Mouse (Mus musculus) neural tube, embryonic 14.5 days (tissue): ENCODE data around the gene Siah2. TPM values are rescaled to one million over a fixed set of nuclear protein-coding genes. Genes with fewer than 3 reads are reported as not detected.

Experiments used
- ATAC-seq: fragments of 200-750 bp; cut with Nextera tagmentation; 2 replicates; pipeline ENCODE4 v1.8.0; 2017; ENCODE audit warnings: low read depth, mild to moderate bottlenecking, moderate TSS enrichment, moderate library complexity
- H3K27ac ChIP-seq: fragments of 300-500 bp; sonication (generic); 2 replicates; pipeline ENCODE4 v1.5.1; 2014; ENCODE audit warnings: low read depth, mild to moderate bottlenecking, control low read depth, low read length, moderate library complexity, mixed read lengths
- H3K27me3 ChIP-seq: fragments of 300-500 bp; sonication (generic); 2 replicates; pipeline ENCODE4 v1.6.1; 2014; ENCODE audit warnings: low read length; ENCODE audit not compliant: control insufficient read depth, insufficient read depth
- H3K36me3 ChIP-seq: fragments of 300-500 bp; sonication (generic); 2 replicates; pipeline ENCODE4 v1.6.1; 2014; ENCODE audit warnings: low read length, mixed read lengths; ENCODE audit not compliant: control insufficient read depth, insufficient read depth
- H3K4me1 ChIP-seq: fragments of 300-500 bp; sonication (generic); 2 replicates; pipeline ENCODE4 v1.6.1; 2014; ENCODE audit warnings: low read length; ENCODE audit not compliant: control insufficient read depth, insufficient read depth
- H3K4me2 ChIP-seq: fragments of 300-500 bp; sonication (generic); 2 replicates; pipeline ENCODE4 v1.6.1; 2014; ENCODE audit warnings: mild to moderate bottlenecking, low read depth, low read length, control low read depth
- H3K4me3 ChIP-seq: fragments of 300-500 bp; sonication (generic); 2 replicates; pipeline ENCODE4 v1.5.1; 2014; ENCODE audit warnings: low read depth, low read length, control low read depth, mixed read lengths
- H3K9ac ChIP-seq: fragments of 300-500 bp; sonication (generic); replicated peaks from 2 replicates; pipeline ENCODE4 v1.6.1; 2014; ENCODE audit warnings: low read depth, mild to moderate bottlenecking, control low read depth, low read length, mixed read lengths
- H3K9me3 ChIP-seq: fragments of 300-500 bp; sonication (generic); 2 replicates; pipeline ENCODE4 v1.6.1; 2016; ENCODE audit warnings: low read length; ENCODE audit not compliant: control insufficient read depth
- whole genome bisulfite sequencing: fragments of 180-500 bp; shearing (Covaris S2); extraction: QIAGEN DNeasy Blood & Tissue Kit; methylation state at CpG from one replicate; pipeline ENCODE4 v1.1.7; 2014; 5-methylcytosine and 5-hydroxymethylcytosine counted together
- polyA plus RNA-seq: library from polyadenylated mRNA; unstranded; fragments of >200 nt; fragmentation: Nextera tagmentation; extraction: Ambion mirVana; gene quantifications from 2 replicates; pipeline ENCODE4 v1.2.1, GENCODE M21; 2014

Gene Siah2
- polyA plus RNA-seq, 1 experiment from 2014 or later: 14.3 TPM

DNA sequence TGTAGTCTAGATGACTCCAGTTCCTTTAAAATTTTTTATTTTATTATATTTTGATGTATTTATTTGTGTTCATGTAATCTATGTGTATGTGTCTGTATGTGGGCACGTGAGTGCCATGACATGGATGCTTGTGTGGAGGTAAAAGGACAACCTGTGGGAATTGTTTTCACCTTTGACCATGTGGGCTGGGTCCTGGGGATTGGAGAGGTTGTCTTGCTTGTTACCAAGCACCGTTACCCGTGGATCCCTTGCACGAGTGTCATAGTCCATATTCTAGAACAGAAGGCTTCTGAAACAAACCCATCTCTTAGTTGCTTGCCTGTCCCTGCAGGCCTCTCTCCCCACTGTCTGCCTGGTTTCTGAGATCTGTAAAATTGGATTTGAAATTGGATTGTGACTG is 31.6 kb downstream of the Siah2 start:
- H3K9ac ChIP-seq: no peak overlapping the region
- H3K4me1 ChIP-seq: no peaks in the 10 kb centered on the region
- no peaks in the 10 kb centered on the region for H3K36me3 ChIP-seq
- H3K4me2 ChIP-seq: no peak overlapping the region
- no peaks in the 10 kb centered on the region for H3K9me3 ChIP-seq
- H3K4me3 ChIP-seq: no peak overlapping the region
- 86% methylated on average over 4 of the region's 4 CpGs for WGBS
- no peaks in the 10 kb centered on the region for H3K27me3 ChIP-seq
- no peak for ATAC-seq
- no peak overlapping the region for H3K27ac ChIP-seq

DNA sequence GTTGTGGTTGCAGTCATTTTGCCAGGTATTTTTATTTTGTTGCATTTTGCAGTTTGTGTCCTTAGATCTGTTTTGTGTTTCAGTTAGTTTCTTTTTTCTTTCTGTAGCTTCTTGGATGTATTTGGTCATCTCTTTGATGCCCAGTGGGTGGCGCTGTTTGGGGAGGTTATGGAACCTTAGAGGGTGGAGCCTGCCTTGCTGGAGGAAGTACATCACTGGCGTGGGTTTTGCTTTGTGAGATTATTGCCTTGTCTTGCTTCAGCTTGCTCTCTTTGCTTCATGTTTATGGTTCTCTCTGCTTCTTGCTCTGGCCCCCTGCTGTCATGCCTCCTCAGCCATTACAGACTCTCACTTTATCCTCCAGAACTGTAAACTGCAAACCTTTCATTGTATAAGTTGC is 34.8 kb downstream of the Siah2 start:
- no peaks in the 10 kb centered on the region for H3K27me3 ChIP-seq
- H3K9ac ChIP-seq: no peak overlapping the region
- H3K4me1 ChIP-seq: no peaks in the 10 kb centered on the region
- WGBS: 39% methylated on average over 2 of the region's 2 CpGs
- no peak for ATAC-seq
- no peaks in the 10 kb centered on the region for H3K9me3 ChIP-seq
- no peak overlapping the region for H3K4me3 ChIP-seq
- no peak overlapping the region for H3K4me2 ChIP-seq
- no peak overlapping the region for H3K27ac ChIP-seq
- no peaks in the 10 kb centered on the region for H3K36me3 ChIP-seq

DNA sequence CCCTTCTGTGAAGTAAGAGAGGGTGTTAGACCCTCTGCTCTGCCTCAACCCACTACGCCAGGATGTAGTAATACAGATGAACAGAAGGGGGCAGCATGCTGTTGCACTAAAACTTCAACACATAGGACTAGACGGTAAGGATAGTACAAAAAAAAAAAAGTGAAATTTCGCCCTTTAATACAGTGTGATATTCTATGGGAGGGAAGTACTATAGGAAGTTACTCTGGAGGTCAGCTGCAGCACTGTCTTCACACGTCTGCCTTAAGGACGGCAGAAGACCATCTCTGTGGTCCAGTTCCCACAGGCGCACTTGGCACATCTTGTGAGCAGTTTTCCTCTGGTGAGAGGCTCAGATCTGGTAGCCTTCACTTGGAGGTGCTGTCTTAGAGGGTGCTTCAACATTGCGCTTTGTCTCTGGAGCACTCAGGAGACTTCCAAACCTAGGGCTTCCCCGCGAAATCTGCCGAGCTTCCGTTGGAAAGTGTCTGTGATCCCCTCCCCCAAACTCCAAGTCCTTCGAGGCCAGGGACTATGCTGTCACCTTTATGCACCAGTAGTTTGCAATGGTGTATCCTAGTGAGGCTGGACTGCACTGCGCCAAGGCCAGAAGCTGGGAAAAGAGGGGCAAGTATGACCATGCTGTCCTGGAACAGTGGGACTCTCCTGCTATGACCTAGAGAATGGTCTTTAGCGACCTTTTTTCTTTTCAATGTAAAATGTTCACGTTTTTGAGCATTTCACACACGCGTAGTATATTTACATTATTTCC is 36.7 kb downstream of the Siah2 start:
- no peaks in the 10 kb centered on the region for H3K4me1 ChIP-seq
- ATAC-seq: peak; percentile 86
- H3K27ac ChIP-seq: no peak overlapping the region
- no peak overlapping the region for H3K9ac ChIP-seq
- WGBS: 58% methylated on average over 17 of the region's 17 CpGs
- H3K4me3 ChIP-seq: no peak overlapping the region
- H3K4me2 ChIP-seq: no peak overlapping the region
- H3K9me3 ChIP-seq: no peaks in the 10 kb centered on the region
- H3K36me3 ChIP-seq: no peaks in the 10 kb centered on the region
- H3K27me3 ChIP-seq: no peaks in the 10 kb centered on the region

DNA sequence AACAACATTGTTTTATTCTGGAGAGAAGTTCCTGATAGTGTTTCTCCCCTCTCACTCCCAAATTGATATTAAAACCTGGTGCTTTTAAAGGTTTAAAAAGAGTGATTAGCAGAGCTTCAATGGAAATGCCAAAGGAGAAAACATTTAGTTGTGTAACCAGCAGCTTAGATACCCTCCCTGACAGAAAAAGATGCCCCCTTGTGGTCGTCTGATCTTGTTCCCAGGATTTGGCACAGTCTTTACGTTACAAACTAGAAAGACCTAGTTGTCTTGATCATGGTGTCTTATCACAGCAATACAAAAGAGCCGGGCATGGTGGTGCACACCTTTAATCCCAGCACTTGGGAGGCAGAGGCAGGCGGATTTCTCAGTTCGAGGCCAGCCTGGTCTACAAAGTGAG is 38.3 kb downstream of the Siah2 start:
- no peak for ATAC-seq
- H3K27ac ChIP-seq: no peak overlapping the region
- H3K4me3 ChIP-seq: no peak overlapping the region
- WGBS: 71% methylated on average over 5 of the region's 5 CpGs
- no peak overlapping the region for H3K4me2 ChIP-seq
- H3K9me3 ChIP-seq: no peaks in the 10 kb centered on the region
- no peaks in the 10 kb centered on the region for H3K36me3 ChIP-seq
- no peaks in the 10 kb centered on the region for H3K27me3 ChIP-seq
- no peak overlapping the region for H3K9ac ChIP-seq
- no peaks in the 10 kb centered on the region for H3K4me1 ChIP-seq

DNA sequence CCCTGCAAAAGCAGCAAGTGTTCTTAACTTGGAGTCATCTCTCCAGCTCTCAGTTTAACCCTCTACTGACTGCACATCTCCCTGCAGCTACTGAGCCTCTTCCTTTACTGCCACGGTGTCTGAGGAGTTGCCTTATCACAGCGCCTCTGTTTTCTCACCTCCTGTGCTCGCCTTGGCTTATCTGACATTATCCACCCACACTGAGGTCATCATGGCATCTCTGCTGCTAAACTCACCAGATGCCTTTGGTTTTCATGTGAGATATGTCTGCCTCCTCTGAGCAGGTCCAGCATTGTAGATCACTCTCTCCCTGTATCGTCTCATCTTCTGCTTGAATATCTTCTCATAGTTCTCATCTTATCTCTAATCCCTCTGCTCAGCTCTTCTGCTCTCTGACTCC is 41.9 kb downstream of the Siah2 start:
- no peaks in the 10 kb centered on the region for H3K27me3 ChIP-seq
- no peak overlapping the region for H3K4me2 ChIP-seq
- no peak overlapping the region for H3K27ac ChIP-seq
- no peaks in the 10 kb centered on the region for H3K4me1 ChIP-seq
- no peaks in the 10 kb centered on the region for H3K36me3 ChIP-seq
- no peak for ATAC-seq
- no peak overlapping the region for H3K4me3 ChIP-seq
- WGBS: 80% methylated on average over 4 of the region's 4 CpGs
- no peaks in the 10 kb centered on the region for H3K9me3 ChIP-seq
- no peak overlapping the region for H3K9ac ChIP-seq

DNA sequence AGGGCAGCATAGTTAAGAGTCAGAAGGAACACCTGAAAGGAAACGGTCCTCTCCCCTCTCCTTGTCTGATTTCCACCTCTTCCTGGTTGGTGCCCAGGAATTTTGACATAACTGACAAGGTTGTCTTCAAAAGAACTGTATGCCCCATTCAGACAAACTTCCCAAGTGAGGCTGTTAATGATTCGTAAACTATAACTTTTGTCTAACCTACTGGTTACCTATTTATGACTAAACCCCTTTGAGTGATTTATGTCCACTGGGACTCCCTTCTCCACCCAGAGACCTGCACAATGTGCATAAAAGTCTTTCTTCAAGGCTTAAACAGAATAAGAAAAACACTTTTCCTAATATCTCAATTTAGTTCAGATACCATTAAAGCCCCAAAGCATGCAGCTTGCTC is 45.0 kb downstream of the Siah2 start:
- ATAC-seq: no peak
- Histone ChIP-seq H3K27ac (no peak overlapping the region), H3K36me3 (no peaks in the 10 kb centered on the region), H3K4me2 (no peak overlapping the region), H3K4me1 (no peaks in the 10 kb centered on the region), H3K27me3 (no peaks in the 10 kb centered on the region), H3K4me3 (no peak overlapping the region), H3K9me3 (no peaks in the 10 kb centered on the region), H3K9ac (no peak overlapping the region)
- WGBS: 88% methylated on average over 2 of the region's 2 CpGs

DNA sequence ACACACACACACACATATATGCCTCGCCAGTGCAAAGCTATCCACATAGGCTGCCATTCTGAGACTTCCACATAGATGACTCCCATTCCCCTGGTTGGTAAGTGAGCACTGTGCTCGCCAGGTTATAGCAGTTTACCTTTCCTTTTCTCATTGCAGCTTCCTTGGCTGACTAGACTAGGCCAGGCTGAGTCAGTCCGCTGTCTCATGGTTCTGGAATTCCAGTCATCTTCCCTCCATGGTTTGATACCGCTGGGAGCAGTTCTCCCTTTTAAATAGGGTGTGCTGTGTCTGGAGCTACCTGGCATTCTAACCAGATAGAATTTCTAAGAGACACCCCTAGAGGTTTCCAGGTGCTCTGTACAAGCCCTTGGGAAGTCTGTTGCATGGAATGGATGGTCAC is 46.0 kb downstream of the Siah2 start:
- H3K36me3 ChIP-seq: no peaks in the 10 kb centered on the region
- no peak overlapping the region for H3K27ac ChIP-seq
- no peaks in the 10 kb centered on the region for H3K9me3 ChIP-seq
- no peaks in the 10 kb centered on the region for H3K4me1 ChIP-seq
- H3K27me3 ChIP-seq: no peaks in the 10 kb centered on the region
- H3K9ac ChIP-seq: no peak overlapping the region
- WGBS: 88% methylated on average over 4 of the region's 4 CpGs
- no peak overlapping the region for H3K4me3 ChIP-seq
- ATAC-seq: no peak
- H3K4me2 ChIP-seq: no peak overlapping the region

DNA sequence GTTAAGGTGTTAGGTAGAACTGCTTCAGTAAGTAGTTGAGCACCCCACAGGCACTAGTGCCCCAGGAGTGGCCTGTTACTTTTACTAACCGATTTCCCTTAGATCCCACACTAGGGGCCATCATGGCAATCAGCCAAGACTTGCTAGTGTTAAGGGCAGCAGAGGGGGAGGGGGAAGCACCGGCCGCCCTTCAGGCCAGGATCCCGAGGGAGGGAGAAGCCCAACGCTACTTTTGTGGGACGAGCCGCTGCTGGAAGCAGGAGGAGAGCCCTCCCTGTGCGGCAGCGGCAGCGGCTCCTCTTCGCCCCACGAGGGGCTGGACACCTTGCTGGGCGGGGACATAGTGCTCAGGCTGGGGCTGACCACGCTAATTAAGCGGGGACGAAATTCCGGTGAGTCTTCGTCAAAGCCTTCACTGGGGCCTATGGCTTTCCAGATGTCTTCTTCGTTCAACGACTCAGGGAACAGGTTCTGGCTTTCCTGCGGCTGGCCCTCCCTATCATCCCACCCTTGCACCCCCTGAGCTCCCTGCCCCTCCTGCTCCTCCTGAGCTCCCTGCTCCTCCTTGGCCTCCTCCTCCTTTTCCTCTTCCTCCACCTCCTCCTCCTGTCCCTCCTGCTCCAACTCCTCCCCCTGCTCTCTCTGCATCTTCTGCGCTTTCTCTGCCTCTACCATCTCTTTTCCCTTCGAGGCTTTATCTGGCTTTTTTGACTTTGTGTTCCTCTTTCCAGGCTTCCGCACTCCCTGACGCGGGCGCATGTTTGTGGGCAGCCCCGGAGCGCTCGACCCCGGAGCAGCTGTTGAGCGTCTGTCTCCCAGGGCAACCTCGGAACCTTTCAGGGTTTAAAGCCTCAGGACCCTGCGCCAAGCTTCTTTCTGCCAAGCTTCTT is 55.5 kb downstream of the Siah2 start, which contains the start of gene Erich6:
Erich6 (minus strand) TSS at position 802 of the 890 bp plus-strand sequence.
- H3K27ac ChIP-seq: no peak within 1 kb of the TSS
- ATAC-seq: peak; percentile 85

DNA sequence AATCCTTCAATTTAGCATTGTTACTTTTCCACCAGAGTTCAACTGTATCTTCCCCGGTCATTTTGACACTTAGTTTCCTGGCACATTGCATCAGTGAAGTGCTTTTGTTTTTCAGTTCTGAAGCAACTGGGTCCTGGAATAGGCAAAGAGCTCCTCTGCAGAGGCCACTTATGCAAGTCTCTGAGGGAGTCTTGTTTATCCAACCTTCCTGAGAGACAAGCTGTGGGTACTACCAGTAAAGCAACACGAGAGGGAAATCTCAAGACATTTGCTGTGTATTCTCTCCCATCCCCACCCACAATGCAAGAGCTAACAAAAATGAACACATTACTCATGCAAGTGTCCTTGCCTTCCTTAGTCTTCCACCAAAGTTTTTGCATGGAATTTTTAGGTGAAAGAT is 60.5 kb downstream of the Siah2 start:
- Histone ChIP-seq H3K9ac (no peak overlapping the region), H3K36me3 (no peaks in the 10 kb centered on the region), H3K4me2 (no peak overlapping the region), H3K9me3 (no peaks in the 10 kb centered on the region), H3K4me1 (peaks cover 5% of the 10 kb centered on the region; the same call in 1 of the 2 replicates), H3K4me3 (no peak overlapping the region), H3K27me3 (no peaks in the 10 kb centered on the region), H3K27ac (no peak overlapping the region)
- 92% methylated on average over 2 of the region's 2 CpGs for WGBS
- ATAC-seq: no peak

More for the DNA sequence above, 55.5 kb downstream of the Siah2 start, which contains the start of gene Erich6:
- H3K9me3 ChIP-seq: no peaks in the 10 kb centered on the region
- no peaks in the 10 kb centered on the region for H3K36me3 ChIP-seq
- WGBS: under 1% methylated on average over 33 of the region's 34 CpGs
- H3K4me2 ChIP-seq: peak within 1 kb of the TSS; percentile 76
- H3K4me3 ChIP-seq: peak within 1 kb of the TSS; percentile 39
- H3K9ac ChIP-seq: peak within 1 kb of the TSS; percentile 58
- H3K27me3 ChIP-seq: no peaks in the 10 kb centered on the region
- H3K4me1 ChIP-seq: peaks cover 8% of the 10 kb centered on the region; the same call in 1 of the 2 replicates
